In genomic region chr16:94255592-94255991, GRCm38 (mm10) we compare ENCODE assay signal across 25 mouse cellular contexts.
"Had no signal": no experiment of that assay in that cellular context is flagged by ENCODE, and none has a peak within 500 bp of the region (broad histone marks: within the 10 kb centered on the region; RNA-seq: fewer than 3 reads in every experiment).

No protein-coding gene starts in this region.

- H3K27ac ChIP-seq: heart, adult 2 months; heart, embryonic 13.5 days; heart, embryonic 15.5 days; hindbrain, embryonic 13.5 days; hindbrain, embryonic 15.5 days; hindbrain, postnatal 0 days; kidney, embryonic 15.5 days; kidney, postnatal 0 days; limb, embryonic 13.5 days; limb, embryonic 15.5 days; liver, embryonic 12.5 days had no signal

- H3K36me3 ChIP-seq: heart, embryonic 15.5 days; hindbrain, embryonic 13.5 days; hindbrain, embryonic 15.5 days; kidney, embryonic 15.5 days; limb, embryonic 13.5 days; limb, embryonic 15.5 days; liver, embryonic 12.5 days had no signal

- H3K9ac ChIP-seq: heart, embryonic 13.5 days; heart, embryonic 15.5 days; hindbrain, embryonic 13.5 days; hindbrain, embryonic 15.5 days; kidney, embryonic 15.5 days; limb, embryonic 13.5 days; limb, embryonic 15.5 days; liver, embryonic 12.5 days had no signal

- H3K4me1 ChIP-seq: liver, embryonic 12.5 days had no signal

- H3K27me3 ChIP-seq: heart, embryonic 13.5 days; heart, embryonic 15.5 days; kidney, embryonic 15.5 days; liver, embryonic 12.5 days had no signal

- H3K9me3 ChIP-seq: heart, embryonic 13.5 days; heart, embryonic 15.5 days; hindbrain, embryonic 13.5 days; hindbrain, embryonic 15.5 days; kidney, embryonic 15.5 days; limb, embryonic 13.5 days; limb, embryonic 15.5 days; liver, embryonic 12.5 days had no signal

- H3K4me3 ChIP-seq: heart, adult 2 months; heart, embryonic 13.5 days; heart, embryonic 15.5 days; hindbrain, embryonic 13.5 days; hindbrain, embryonic 15.5 days; kidney, embryonic 15.5 days; limb, embryonic 13.5 days; limb, embryonic 15.5 days; liver, embryonic 12.5 days had no signal

- DNase-seq: gastrocnemius, postnatal 14 days; gastrocnemius, postnatal 36 days; heart, adult 2 months; heart, postnatal 14 days; heart, postnatal 36 days; kidney, adult 11 months; kidney, adult 2 months; kidney, adult 9 months; kidney, postnatal 14 days; kidney, postnatal 36 days; layer of hippocampus, adult 9-11 months; layer of hippocampus, postnatal 36 days; left cerebral cortex, postnatal 4 days had no signal

- H3K4me2 ChIP-seq: heart, embryonic 11.5 days; heart, embryonic 13.5 days; heart, embryonic 15.5 days; hindbrain, embryonic 13.5 days; hindbrain, embryonic 15.5 days; kidney, embryonic 15.5 days; limb, embryonic 13.5 days; limb, embryonic 15.5 days; liver, embryonic 12.5 days had no signal

- ATAC-seq: hindbrain, postnatal 0 days; intestine, embryonic 16.5 days; liver, embryonic 12.5 days had no signal
